Mouse (Mus musculus) spleen, adult 2 months (tissue): ENCODE results near the gene Slc22a14.

ENCODE experiments used
- CTCF ChIP-seq: fragments of 200-500 bp; IDR thresholded peaks from 2 replicates; pipeline ENCODE4 v1.5.1; 2011; ENCODE audit warnings: mild to moderate bottlenecking, inconsistent platforms; ENCODE audit not compliant: insufficient read depth, insufficient read length, insufficient replicate concordance; ENCODE audit errors: extremely low read depth
- POLR2A ChIP-seq: fragments of 200-500 bp; IDR thresholded peaks from 2 replicates; pipeline ENCODE4 v1.6.1; 2011; ENCODE audit warnings: low read depth, low read length, inconsistent platforms

- TF ChIP-seq CTCF (no peak), POLR2A (no peak)
Measured at GRCm38 (mm10) chr9:119278031-119278430, 87.3 kb downstream of the Slc22a14 start.
